Mouse (Mus musculus): ENCODE measurements around the gene Gzmf. TPM values are rescaled to one million over a fixed set of nuclear protein-coding genes. Genes with fewer than 3 reads are reported as not detected.
A peak's percentile ranks its signal among the peaks of the same experiment; 100 is the strongest.
"Not testable (repeated sequence)": the region's sequence is repeated elsewhere in the genome, so short reads cannot be mapped to it uniquely, and the experiment has no call there.

Gene Gzmf
- not detected for total RNA-seq (2022)

GRCm38 (mm10) chr14:56211317-56211716 lies at the start of gene Gzmf:
Gzmf (minus strand) TSS chr14:56211417.
- no peak for DNase-seq (ENCODE audit: low spot score)

GRCm38 (mm10) chr14:56240409-56240808 lies 29.2 kb upstream of the Gzmf start:
- DNase-seq (ENCODE audit: low spot score) = no peak

- no peak for DNase-seq (ENCODE audit: low spot score)
Measured at GRCm38 (mm10) chr14:56234556-56234955, 23.3 kb upstream of the Gzmf start, which contains the start of gene Gzmc. Gzmc (minus strand) TSS chr14:56234656.

GRCm38 (mm10) chr14:56205613-56206012 lies 5.6 kb downstream of the Gzmf start:
- DNase-seq (ENCODE audit: low spot score) = no peak

- DNase-seq (ENCODE audit: low spot score) = not testable (repeated sequence)
Measured at GRCm38 (mm10) chr14:56205021-56205420, 6.2 kb downstream of the Gzmf start.

GRCm38 (mm10) chr14:56203975-56204374 lies 7.2 kb downstream of the Gzmf start:
- DNase-seq (ENCODE audit: low spot score) = peak; percentile 23

GRCm38 (mm10) chr14:56186946-56187345 lies 24.3 kb downstream of the Gzmf start:
- DNase-seq (ENCODE audit: low spot score) = no peak

GRCm38 (mm10) chr14:56186521-56186920 lies 24.7 kb downstream of the Gzmf start:
- no peak for DNase-seq (ENCODE audit: low spot score)

GRCm38 (mm10) chr14:56177651-56178050 lies 33.6 kb downstream of the Gzmf start:
- peak; percentile 4 for DNase-seq (ENCODE audit: low spot score)

GRCm38 (mm10) chr14:56174499-56174898 lies 36.7 kb downstream of the Gzmf start, which contains the start of gene Gzmn:
Gzmn (minus strand) TSS chr14:56174599.
- DNase-seq (ENCODE audit: low spot score) = no peak

GRCm38 (mm10) chr14:56173396-56173795 lies 37.8 kb downstream of the Gzmf start:
- no peak for DNase-seq (ENCODE audit: low spot score)

GRCm38 (mm10) chr14:56172744-56173143 lies 38.5 kb downstream of the Gzmf start:
- DNase-seq (ENCODE audit: low spot score) = no peak

- DNase-seq (ENCODE audit: low spot score) = no peak
Measured at GRCm38 (mm10) chr14:56168009-56168408, 43.2 kb downstream of the Gzmf start.

GRCm38 (mm10) chr14:56162109-56162508 lies 49.1 kb downstream of the Gzmf start:
- no peak for DNase-seq (ENCODE audit: low spot score)

GRCm38 (mm10) chr14:56159479-56159878 lies 51.7 kb downstream of the Gzmf start, which contains the start of gene Gzmg:
Gzmg (minus strand) TSS chr14:56159579.
- DNase-seq (ENCODE audit: low spot score) = not testable (repeated sequence)

- no peak for DNase-seq (ENCODE audit: low spot score)
Measured at GRCm38 (mm10) chr14:56155340-56155739, 55.9 kb downstream of the Gzmf start.

Other genes with a start within 250 kb of the Gzmf start
- gene Mcpt1, start 193.4 kb downstream of the Gzmf start, total RNA-seq (2022) = not detected
- gene Mcpt9, start 180.9 kb downstream of the Gzmf start, total RNA-seq (2022) = not detected
- not detected for gene Mcpt2, start 169.4 kb downstream of the Gzmf start, total RNA-seq (2022)
- gene Mcpt4, start 149.1 kb downstream of the Gzmf start, total RNA-seq (2022) = 1 to 10 TPM in 2 of 4 experiments, under 1 TPM in 2; 0.65 to 1.8 (median 1.1) TPM
- gene Mcpt8, start 126.1 kb downstream of the Gzmf start, total RNA-seq (2022) = not detected
- not detected for gene Ctsg, start 108.8 kb downstream of the Gzmf start, total RNA-seq (2022)
- not detected for gene Gzme, start 90.8 kb downstream of the Gzmf start, total RNA-seq (2022)
- not detected for gene Gzmd, start 78.8 kb downstream of the Gzmf start, total RNA-seq (2022)
- gene Gzmg, start 51.8 kb downstream of the Gzmf start, total RNA-seq (2022) = not detected
- not detected for gene Gzmn, start 36.8 kb downstream of the Gzmf start, total RNA-seq (2022)
- not detected for gene Gzmc, start 23.2 kb upstream of the Gzmf start, total RNA-seq (2022)
- gene Gzmb, start 50.8 kb upstream of the Gzmf start, total RNA-seq (2022) = not detected
- not detected for gene Atp12a, start 153.7 kb upstream of the Gzmf start, total RNA-seq (2022)
- gene Rnf17, start 191.2 kb upstream of the Gzmf start, total RNA-seq (2022) = under 1 TPM; 0.38 to 0.79 (median 0.48) TPM